Mouse (Mus musculus) testis, adult 2 months (tissue): ENCODE measurements around the gene Gm5039.
"Not testable (repeated sequence)": the region's sequence is repeated elsewhere in the genome, so short reads cannot be mapped to it uniquely, and the experiment has no call there.

Experiments used
- CTCF ChIP-seq: fragments of 200-500 bp; IDR thresholded peaks from 2 replicates; pipeline ENCODE4 v1.5.1; 2012; ENCODE audit warnings: low read depth, mild to moderate bottlenecking, inconsistent platforms, low read length, moderate library complexity; ENCODE audit not compliant: control insufficient read depth, insufficient read depth, insufficient replicate concordance
- POLR2A ChIP-seq: fragments of 200-500 bp; IDR thresholded peaks from 2 replicates; pipeline ENCODE4 v1.6.1; 2012; ENCODE audit warnings: low read depth, mild to moderate bottlenecking, inconsistent platforms, low read length, moderate library complexity; ENCODE audit not compliant: control insufficient read depth

DNA sequence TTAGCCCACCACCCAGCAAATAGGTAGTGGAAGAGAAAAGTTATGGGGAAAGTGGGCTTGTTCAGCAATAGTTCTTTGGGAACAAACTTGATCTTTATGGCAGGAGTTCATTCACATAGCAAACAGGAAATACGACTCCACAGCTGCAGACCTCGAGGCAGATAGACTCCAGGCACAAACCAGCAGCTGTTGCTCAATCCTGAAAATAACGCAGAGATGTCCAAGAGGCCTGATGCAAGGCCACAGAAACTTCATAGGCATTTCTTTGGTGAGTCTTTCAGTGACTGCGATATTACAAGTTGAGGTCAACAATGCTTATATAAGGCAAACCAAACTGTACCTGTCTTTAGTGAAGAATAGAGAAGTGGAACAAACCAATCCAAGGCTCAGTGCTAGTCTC, 30.7 kb downstream of the Gm5039 start:
- not testable (repeated sequence) for TF ChIP-seq POLR2A, CTCF
